Mouse (Mus musculus) bone marrow, adult 2 months (tissue): ENCODE data around the gene Wee1.

Experiments
- CTCF ChIP-seq: fragments of 200-500 bp; IDR thresholded peaks from 2 replicates; pipeline ENCODE4 v1.5.1; 2011; ENCODE audit warnings: low read length, control low read depth; ENCODE audit not compliant: control insufficient read depth, insufficient read depth
- POLR2A ChIP-seq: fragments of 200-500 bp; IDR thresholded peaks from 2 replicates; pipeline ENCODE4 v1.6.1; 2011; ENCODE audit warnings: low read depth, mild to moderate bottlenecking, control low read depth, low read length, borderline replicate concordance; ENCODE audit not compliant: control insufficient read depth

DNA sequence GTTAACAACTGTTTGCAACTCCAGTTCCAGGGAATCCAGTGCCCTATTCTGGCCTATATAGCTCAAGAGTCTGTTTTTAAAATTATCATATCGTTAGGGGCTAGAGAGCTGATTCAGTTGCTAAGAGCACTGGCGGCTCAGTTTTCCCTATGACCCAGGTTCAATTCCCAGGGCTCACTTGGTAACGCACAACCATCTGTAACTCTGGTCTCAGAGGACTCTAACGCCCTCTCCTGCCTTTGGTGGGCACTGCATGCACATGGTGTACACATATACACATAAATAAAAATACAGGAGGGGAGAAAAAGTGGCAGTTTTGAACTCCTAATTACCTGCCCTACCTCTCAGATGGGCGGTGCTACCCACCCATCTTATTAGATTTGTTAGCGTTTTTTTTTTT, 41.2 kb downstream of the Wee1 start:
- TF ChIP-seq POLR2A (no peak), CTCF (no peak)
